Mouse (Mus musculus) neural tube, embryonic 14.5 days (tissue): ENCODE data around the gene Cyp4a32. TPM values are rescaled to one million over a fixed set of nuclear protein-coding genes. Genes with fewer than 3 reads are reported as not detected.
"Not testable (repeated sequence)": the region's sequence is repeated elsewhere in the genome, so short reads cannot be mapped to it uniquely, and the experiment has no call there.

Experiments used
- ATAC-seq: fragments of 200-750 bp; cut with Nextera tagmentation; 2 replicates; pipeline ENCODE4 v1.8.0; 2017; ENCODE audit warnings: low read depth, mild to moderate bottlenecking, moderate TSS enrichment, moderate library complexity
- H3K27ac ChIP-seq: fragments of 300-500 bp; sonication (generic); 2 replicates; pipeline ENCODE4 v1.5.1; 2014; ENCODE audit warnings: low read depth, mild to moderate bottlenecking, control low read depth, low read length, moderate library complexity, mixed read lengths
- H3K27me3 ChIP-seq: fragments of 300-500 bp; sonication (generic); 2 replicates; pipeline ENCODE4 v1.6.1; 2014; ENCODE audit warnings: low read length; ENCODE audit not compliant: control insufficient read depth, insufficient read depth
- H3K36me3 ChIP-seq: fragments of 300-500 bp; sonication (generic); 2 replicates; pipeline ENCODE4 v1.6.1; 2014; ENCODE audit warnings: low read length, mixed read lengths; ENCODE audit not compliant: control insufficient read depth, insufficient read depth
- H3K4me1 ChIP-seq: fragments of 300-500 bp; sonication (generic); 2 replicates; pipeline ENCODE4 v1.6.1; 2014; ENCODE audit warnings: low read length; ENCODE audit not compliant: control insufficient read depth, insufficient read depth
- H3K4me2 ChIP-seq: fragments of 300-500 bp; sonication (generic); 2 replicates; pipeline ENCODE4 v1.6.1; 2014; ENCODE audit warnings: mild to moderate bottlenecking, low read depth, low read length, control low read depth
- H3K4me3 ChIP-seq: fragments of 300-500 bp; sonication (generic); 2 replicates; pipeline ENCODE4 v1.5.1; 2014; ENCODE audit warnings: low read depth, low read length, control low read depth, mixed read lengths
- H3K9ac ChIP-seq: fragments of 300-500 bp; sonication (generic); replicated peaks from 2 replicates; pipeline ENCODE4 v1.6.1; 2014; ENCODE audit warnings: low read depth, mild to moderate bottlenecking, control low read depth, low read length, mixed read lengths
- H3K9me3 ChIP-seq: fragments of 300-500 bp; sonication (generic); 2 replicates; pipeline ENCODE4 v1.6.1; 2016; ENCODE audit warnings: low read length; ENCODE audit not compliant: control insufficient read depth
- WGBS: fragments of 180-500 bp; shearing (Covaris S2); extraction: QIAGEN DNeasy Blood & Tissue Kit; methylation state at CpG from one replicate; pipeline ENCODE4 v1.1.7; 2014; 5-methylcytosine and 5-hydroxymethylcytosine counted together
- polyA plus RNA-seq: library from polyadenylated mRNA; unstranded; fragments of >200 nt; fragmentation: Nextera tagmentation; extraction: Ambion mirVana; gene quantifications from 2 replicates; pipeline ENCODE4 v1.2.1, GENCODE M21; 2014

The Cyp4a32 gene
- polyA plus RNA-seq, 1 experiment from 2014 or later, result not detected

- Histone ChIP-seq H3K4me2 (no peak overlapping the region), H3K27ac (no peak overlapping the region), H3K4me3 (no peak overlapping the region), H3K9me3 (no peaks in the 10 kb centered on the region), H3K9ac (no peak overlapping the region), H3K36me3 (no peaks in the 10 kb centered on the region), H3K27me3 (no peaks in the 10 kb centered on the region), H3K4me1 (no peaks in the 10 kb centered on the region)
- ATAC-seq, result no peak
These were observed 17.7 kb upstream of the Cyp4a32 start for GRCm38 (mm10) chr4:115583036-115583435.

GRCm38 (mm10) chr4:115596357-115596756 is 4.4 kb upstream of the Cyp4a32 start:
- no peak for ATAC-seq
- H3K36me3 ChIP-seq, result no peaks in the 10 kb centered on the region
- 100% methylated on average over 1 of the region's 1 CpGs for WGBS

GRCm38 (mm10) chr4:115596824-115597336 is 3.9 kb upstream of the Cyp4a32 start:
- ATAC-seq, result no peak
- no peak overlapping the region for H3K4me3 ChIP-seq
- no peaks in the 10 kb centered on the region for H3K36me3 ChIP-seq
- WGBS, result 92% methylated on average over 2 of the region's 2 CpGs
- no peaks in the 10 kb centered on the region for H3K4me1 ChIP-seq
- H3K4me2 ChIP-seq, result no peak overlapping the region
- no peaks in the 10 kb centered on the region for H3K27me3 ChIP-seq
- H3K27ac ChIP-seq, result no peak overlapping the region
- no peak overlapping the region for H3K9ac ChIP-seq
- no peaks in the 10 kb centered on the region for H3K9me3 ChIP-seq

More at GRCm38 (mm10) chr4:115596357-115596756, 4.4 kb upstream of the Cyp4a32 start:
- H3K4me3 ChIP-seq, result no peak overlapping the region
- no peak overlapping the region for H3K27ac ChIP-seq
- H3K4me1 ChIP-seq, result no peaks in the 10 kb centered on the region
- no peak overlapping the region for H3K9ac ChIP-seq
- no peaks in the 10 kb centered on the region for H3K9me3 ChIP-seq
- H3K4me2 ChIP-seq, result no peak overlapping the region
- no peaks in the 10 kb centered on the region for H3K27me3 ChIP-seq

- Histone ChIP-seq H3K4me3 (no peak overlapping the region), H3K9ac (no peak overlapping the region), H3K4me1 (no peaks in the 10 kb centered on the region), H3K4me2 (no peak overlapping the region), H3K27ac (no peak overlapping the region), H3K27me3 (no peaks in the 10 kb centered on the region), H3K36me3 (no peaks in the 10 kb centered on the region), H3K9me3 (no peaks in the 10 kb centered on the region)
- no peak for ATAC-seq
These were observed 13.2 kb downstream of the Cyp4a32 start for GRCm38 (mm10) chr4:115614005-115614404.

- not testable (repeated sequence) for H3K27me3 ChIP-seq, H3K9ac ChIP-seq, H3K9me3 ChIP-seq, H3K4me1 ChIP-seq, ATAC-seq, H3K4me3 ChIP-seq, H3K4me2 ChIP-seq, H3K36me3 ChIP-seq, H3K27ac ChIP-seq
- WGBS, result 86% methylated on average over 3 of the region's 3 CpGs
These were observed 24.8 kb downstream of the Cyp4a32 start for GRCm38 (mm10) chr4:115625560-115625959.

- H3K4me3 ChIP-seq, result no peak overlapping the region
- H3K4me2 ChIP-seq, result no peak overlapping the region
- no peaks in the 10 kb centered on the region for H3K27me3 ChIP-seq
- no peak overlapping the region for H3K9ac ChIP-seq
- no peaks in the 10 kb centered on the region for H3K4me1 ChIP-seq
- H3K9me3 ChIP-seq, result no peaks in the 10 kb centered on the region
- 66% methylated on average over 5 of the region's 5 CpGs for WGBS
- no peak overlapping the region for H3K27ac ChIP-seq
- no peaks in the 10 kb centered on the region for H3K36me3 ChIP-seq
- ATAC-seq, result no peak
These were observed 42.4 kb downstream of the Cyp4a32 start for GRCm38 (mm10) chr4:115642967-115643754.

- H3K4me1 ChIP-seq, result no peaks in the 10 kb centered on the region
- no peaks in the 10 kb centered on the region for H3K27me3 ChIP-seq
- no peak overlapping the region for H3K9ac ChIP-seq
- no peaks in the 10 kb centered on the region for H3K9me3 ChIP-seq
- H3K27ac ChIP-seq, result no peak overlapping the region
- no peaks in the 10 kb centered on the region for H3K36me3 ChIP-seq
- no peak overlapping the region for H3K4me3 ChIP-seq
- no peak for ATAC-seq
- no peak overlapping the region for H3K4me2 ChIP-seq
These were observed 44.6 kb downstream of the Cyp4a32 start for GRCm38 (mm10) chr4:115645371-115645770.

- Histone ChIP-seq H3K9ac (no peak within 1 kb of the TSS), H3K27me3 (no peaks in the 10 kb centered on the region), H3K4me1 (no peaks in the 10 kb centered on the region), H3K36me3 (no peaks in the 10 kb centered on the region), H3K9me3 (no peaks in the 10 kb centered on the region), H3K27ac (no peak within 1 kb of the TSS), H3K4me3 (no peak within 1 kb of the TSS), H3K4me2 (no peak within 1 kb of the TSS)
- 89% methylated on average over 9 of the region's 9 CpGs for WGBS
- no peak for ATAC-seq
These were observed 46.8 kb downstream of the Cyp4a32 start, which contains the start of gene Cyp4b1 for GRCm38 (mm10) chr4:115647580-115647979. Gene Cyp4b1, minus strand, starts transcription at chr4:115647723.

GRCm38 (mm10) chr4:115648752-115649151 is 48.0 kb downstream of the Cyp4a32 start:
- Histone ChIP-seq H3K4me1 (no peaks in the 10 kb centered on the region), H3K27ac (no peak overlapping the region), H3K27me3 (no peaks in the 10 kb centered on the region), H3K9me3 (no peaks in the 10 kb centered on the region), H3K9ac (no peak overlapping the region), H3K36me3 (no peaks in the 10 kb centered on the region), H3K4me2 (no peak overlapping the region), H3K4me3 (no peak overlapping the region)
- 90% methylated on average over 2 of the region's 2 CpGs for WGBS
- no peak for ATAC-seq
